Mouse (Mus musculus): ENCODE measurements around the gene Piwil4. TPM values are rescaled to one million over a fixed set of nuclear protein-coding genes. Genes with fewer than 3 reads are reported as not detected.
A peak's percentile ranks its signal among the peaks of the same experiment; 100 is the strongest.

Piwil4 gene
- polyA plus RNA-seq, 1 experiment: 0.36 TPM

DNA sequence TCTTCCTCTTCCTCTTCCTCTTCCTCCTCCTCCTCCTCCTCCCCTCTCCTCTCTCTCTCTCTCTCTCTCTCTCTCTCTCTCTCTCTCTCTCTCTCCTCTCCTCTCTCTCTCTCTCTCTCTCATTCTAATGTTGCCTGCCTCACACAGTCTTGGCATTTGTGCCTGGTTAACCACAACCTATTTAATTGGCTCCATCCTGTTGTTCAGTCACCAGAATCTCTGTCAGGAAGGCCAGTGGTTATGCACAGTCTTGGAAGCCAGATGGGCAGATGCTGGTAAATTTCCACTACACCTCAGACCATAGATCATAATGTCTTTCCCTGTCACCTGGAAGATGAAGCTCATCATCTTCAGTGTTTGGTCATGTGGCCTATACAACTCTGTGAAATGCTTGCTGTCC, 18.7 kb upstream of the Piwil4 start:
- Histone ChIP-seq H3K36me3 (ENCODE audit: control insufficient read depth, insufficient read depth) (no peaks in the 10 kb centered on the region), H3K79me2 (ENCODE audit: control insufficient read depth, insufficient read depth) (no peaks in the 10 kb centered on the region), H3ac (ENCODE audit: control insufficient read depth, insufficient read length) (no peak overlapping the region), H3K4me3 (no peak overlapping the region), H3K27me3 (ENCODE audit: control insufficient read depth, insufficient read depth, insufficient read length) (no peaks in the 10 kb centered on the region), H3K4me2 (ENCODE audit: low read depth) (peak overlapping the region; percentile 46)
- no peak for TF ChIP-seq MYOG (IDR thresholded peaks at IDR 0.05; ENCODE audit: control insufficient read depth in 1 of 3, insufficient read depth in 1 of 3, insufficient read length in 2 of 3, low read depth in 2 of 3)
- no peak for TF ChIP-seq MAX (IDR thresholded peaks at IDR 0.05; ENCODE audit: low read depth)
- TF ChIP-seq POLR2AphosphoS2 (IDR thresholded peaks at IDR 0.05; ENCODE audit: insufficient read length, low read depth): no peak

DNA sequence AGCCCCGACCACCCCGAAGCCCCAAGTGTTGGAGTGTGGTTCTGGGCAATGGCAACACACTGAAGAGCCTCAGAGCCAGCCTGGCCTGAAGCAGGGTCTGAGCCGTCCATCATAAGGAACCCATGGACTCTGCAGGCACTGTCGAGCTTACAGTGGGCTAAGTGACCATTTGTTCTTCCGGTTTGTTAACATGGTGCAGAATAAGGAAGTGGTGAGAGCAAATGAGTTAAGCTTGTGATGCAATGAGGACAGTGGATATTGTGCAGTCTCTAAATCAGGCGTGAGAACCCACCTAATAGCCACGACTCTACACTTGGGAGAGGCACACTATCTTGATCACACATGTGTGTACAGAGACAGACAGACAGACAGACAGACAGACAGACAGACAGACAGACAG, 18.1 kb upstream of the Piwil4 start:
- Histone ChIP-seq H3K4me2 (ENCODE audit: low read depth) (peak overlapping the region; percentile 46), H3ac (ENCODE audit: control insufficient read depth, insufficient read length) (no peak overlapping the region), H3K27me3 (ENCODE audit: control insufficient read depth, insufficient read depth, insufficient read length) (no peaks in the 10 kb centered on the region), H3K4me3 (no peak overlapping the region), H3K79me2 (ENCODE audit: control insufficient read depth, insufficient read depth) (no peaks in the 10 kb centered on the region), H3K36me3 (ENCODE audit: control insufficient read depth, insufficient read depth) (no peaks in the 10 kb centered on the region)
- TF ChIP-seq TCF3 (IDR thresholded peaks at IDR 0.05; ENCODE audit: insufficient read length, low read depth) (no peak), POLR2A (IDR thresholded peaks at IDR 0.05; ENCODE audit: insufficient read length, low read depth) (no peak), SRF (IDR thresholded peaks at IDR 0.05; ENCODE audit: control insufficient read depth, insufficient read length, low read depth) (no peak), MAX (IDR thresholded peaks at IDR 0.05; ENCODE audit: low read depth) (no peak), POLR2AphosphoS2 (IDR thresholded peaks at IDR 0.05; ENCODE audit: insufficient read length, low read depth) (no peak), USF1 (IDR thresholded peaks at IDR 0.05; ENCODE audit: low read depth) (no peak), MYOG (IDR thresholded peaks at IDR 0.05; ENCODE audit: control insufficient read depth in 1 of 3, insufficient read depth in 1 of 3, insufficient read length in 2 of 3, low read depth in 2 of 3) (no peak), TCF12 (IDR thresholded peaks at IDR 0.05; ENCODE audit: insufficient read depth, poor library complexity, severe bottlenecking) (no peak), REST (IDR thresholded peaks at IDR 0.05; ENCODE audit: insufficient read depth, insufficient read length) (no peak), MYOD1 (IDR thresholded peaks at IDR 0.05; ENCODE audit: control insufficient read depth in 1 of 3, insufficient read length in 2 of 3, low read depth in 2 of 3) (no peak), CEBPB (IDR thresholded peaks at IDR 0.05; ENCODE audit: insufficient read depth, poor library complexity, severe bottlenecking) (no peak)

DNA sequence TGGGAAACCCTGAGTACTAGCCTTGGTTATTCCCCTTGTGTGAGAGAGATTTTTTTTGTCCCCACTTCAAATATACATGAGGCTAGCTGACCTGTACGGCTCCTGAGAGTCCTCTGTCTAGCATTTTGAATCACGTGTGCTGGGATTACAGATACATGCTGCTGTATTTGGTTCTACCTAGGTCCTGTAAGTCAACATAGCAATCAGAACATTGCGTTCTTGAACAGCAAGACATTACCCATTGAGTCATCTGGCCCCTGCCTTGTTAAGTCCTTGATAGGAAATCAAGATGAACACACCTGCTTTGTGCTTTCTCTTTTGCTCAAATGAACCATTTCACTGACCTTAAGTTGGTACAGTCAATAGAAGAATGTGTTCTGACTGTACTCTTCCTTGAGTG, 13.9 kb upstream of the Piwil4 start:
- no peaks in the 10 kb centered on the region for H3K36me3 ChIP-seq (ENCODE audit: control insufficient read depth, insufficient read depth)
- TF ChIP-seq MYOD1 (IDR thresholded peaks at IDR 0.05; ENCODE audit: control insufficient read depth in 1 of 3, insufficient read length in 2 of 3, low read depth in 2 of 3): no peak
- TF ChIP-seq POLR2A (IDR thresholded peaks at IDR 0.05; ENCODE audit: insufficient read length, low read depth): no peak
- no peak for TF ChIP-seq POLR2AphosphoS2 (IDR thresholded peaks at IDR 0.05; ENCODE audit: insufficient read length, low read depth)
- TF ChIP-seq USF1 (IDR thresholded peaks at IDR 0.05; ENCODE audit: low read depth): no peak
- TF ChIP-seq SRF (IDR thresholded peaks at IDR 0.05; ENCODE audit: control insufficient read depth, insufficient read length, low read depth): no peak
- TF ChIP-seq CEBPB (IDR thresholded peaks at IDR 0.05; ENCODE audit: insufficient read depth, poor library complexity, severe bottlenecking): no peak
- no peak for TF ChIP-seq MAX (IDR thresholded peaks at IDR 0.05; ENCODE audit: low read depth)
- TF ChIP-seq MYOG (IDR thresholded peaks at IDR 0.05; ENCODE audit: control insufficient read depth in 1 of 3, insufficient read depth in 1 of 3, insufficient read length in 2 of 3, low read depth in 2 of 3): no peak
- TF ChIP-seq E2F4 (IDR thresholded peaks at IDR 0.05; ENCODE audit: insufficient read depth): no peak
- no peak for TF ChIP-seq TCF3 (IDR thresholded peaks at IDR 0.05; ENCODE audit: insufficient read length, low read depth)
- TF ChIP-seq REST (IDR thresholded peaks at IDR 0.05; ENCODE audit: insufficient read depth, insufficient read length): no peak
- TF ChIP-seq TCF12 (IDR thresholded peaks at IDR 0.05; ENCODE audit: insufficient read depth, poor library complexity, severe bottlenecking): no peak
- H3K4me3 ChIP-seq: no peak overlapping the region
- H3K4me2 ChIP-seq (ENCODE audit: low read depth): no peak overlapping the region
- H3K79me2 ChIP-seq (ENCODE audit: control insufficient read depth, insufficient read depth): no peaks in the 10 kb centered on the region
- no peak overlapping the region for H3ac ChIP-seq (ENCODE audit: control insufficient read depth, insufficient read length)
- H3K27me3 ChIP-seq (ENCODE audit: control insufficient read depth, insufficient read depth, insufficient read length): no peaks in the 10 kb centered on the region

DNA sequence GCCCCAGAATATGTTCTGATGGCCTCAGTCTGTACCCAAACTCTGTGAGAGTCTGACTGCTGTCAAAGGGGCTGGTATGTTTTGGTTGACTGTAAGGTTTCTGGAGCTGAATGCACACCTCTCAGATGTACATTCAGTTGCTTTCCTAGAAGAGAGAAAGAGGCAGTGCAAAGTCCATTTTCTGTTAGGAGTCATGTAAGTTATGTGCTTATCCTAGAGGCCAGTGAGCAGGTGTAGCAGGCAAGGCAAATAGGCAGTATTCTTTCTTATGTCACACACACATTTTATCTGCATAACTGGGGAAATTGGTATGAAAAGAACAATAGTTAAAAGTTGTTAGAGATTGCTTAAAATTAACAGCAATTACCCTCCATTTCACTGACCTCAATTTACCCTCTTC, 13.4 kb upstream of the Piwil4 start:
- Histone ChIP-seq H3K36me3 (ENCODE audit: control insufficient read depth, insufficient read depth) (no peaks in the 10 kb centered on the region), H3K4me3 (no peak overlapping the region), H3K4me2 (ENCODE audit: low read depth) (no peak overlapping the region), H3K79me2 (ENCODE audit: control insufficient read depth, insufficient read depth) (no peaks in the 10 kb centered on the region), H3ac (ENCODE audit: control insufficient read depth, insufficient read length) (no peak overlapping the region), H3K27me3 (ENCODE audit: control insufficient read depth, insufficient read depth, insufficient read length) (no peaks in the 10 kb centered on the region)
- TF ChIP-seq POLR2AphosphoS2 (IDR thresholded peaks at IDR 0.05; ENCODE audit: insufficient read length, low read depth): no peak
- TF ChIP-seq MYOG (IDR thresholded peaks at IDR 0.05; ENCODE audit: control insufficient read depth in 1 of 3, insufficient read depth in 1 of 3, insufficient read length in 2 of 3, low read depth in 2 of 3): no peak
- no peak for TF ChIP-seq POLR2A (IDR thresholded peaks at IDR 0.05; ENCODE audit: insufficient read length, low read depth)
- TF ChIP-seq REST (IDR thresholded peaks at IDR 0.05; ENCODE audit: insufficient read depth, insufficient read length): no peak
- no peak for TF ChIP-seq E2F4 (IDR thresholded peaks at IDR 0.05; ENCODE audit: insufficient read depth)
- TF ChIP-seq TCF12 (IDR thresholded peaks at IDR 0.05; ENCODE audit: insufficient read depth, poor library complexity, severe bottlenecking): no peak
- no peak for TF ChIP-seq TCF3 (IDR thresholded peaks at IDR 0.05; ENCODE audit: insufficient read length, low read depth)
- no peak for TF ChIP-seq MYOD1 (IDR thresholded peaks at IDR 0.05; ENCODE audit: control insufficient read depth in 1 of 3, insufficient read length in 2 of 3, low read depth in 2 of 3)
- TF ChIP-seq USF1 (IDR thresholded peaks at IDR 0.05; ENCODE audit: low read depth): no peak
- no peak for TF ChIP-seq SRF (IDR thresholded peaks at IDR 0.05; ENCODE audit: control insufficient read depth, insufficient read length, low read depth)

DNA sequence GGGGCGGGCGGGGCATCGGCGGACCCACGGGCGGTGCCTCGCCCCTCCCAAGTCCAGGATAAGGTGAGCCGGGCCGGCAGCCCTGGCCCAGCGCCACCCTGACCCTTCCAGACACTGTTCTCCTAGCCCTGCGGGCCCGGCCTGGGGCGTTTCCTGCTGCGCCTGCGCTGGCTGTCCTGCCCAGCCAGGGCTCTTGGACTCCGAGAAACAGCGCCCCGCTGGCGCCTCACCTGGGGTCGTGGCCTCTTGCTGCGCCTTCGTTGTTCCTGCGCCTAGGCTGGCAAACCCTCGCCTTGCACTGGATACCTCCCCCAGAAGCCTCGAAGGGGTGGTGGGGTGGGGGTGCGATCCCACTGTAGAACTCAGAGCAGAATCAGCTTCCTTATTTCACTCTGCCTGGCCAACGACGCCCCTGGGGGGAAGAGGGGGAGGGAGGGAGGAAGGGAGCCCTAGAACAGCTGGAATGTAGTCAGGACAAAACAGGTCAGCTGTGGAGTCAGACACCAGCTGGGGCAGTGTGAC, 11.5 kb upstream of the Piwil4 start, which contains the start of gene Fut4:
Gene Fut4 (minus strand): TSS at position 393 of the 522 bp plus-strand sequence.
- no peak within 1 kb of the TSS for H3K4me3 ChIP-seq
- H3K36me3 ChIP-seq (ENCODE audit: control insufficient read depth, insufficient read depth): no peaks in the 10 kb centered on the region
- H3K79me2 ChIP-seq (ENCODE audit: control insufficient read depth, insufficient read depth): no peaks in the 10 kb centered on the region
- TF ChIP-seq CEBPB (IDR thresholded peaks at IDR 0.05; ENCODE audit: insufficient read depth, poor library complexity, severe bottlenecking) (no peak), MYOD1 (IDR thresholded peaks at IDR 0.05; ENCODE audit: control insufficient read depth in 1 of 3, insufficient read length in 2 of 3, low read depth in 2 of 3) (peak in 1 of 3 experiments; percentile 37)
- no peaks in the 10 kb centered on the region for H3K27me3 ChIP-seq (ENCODE audit: control insufficient read depth, insufficient read depth, insufficient read length)
- H3ac ChIP-seq (ENCODE audit: control insufficient read depth, insufficient read length): peak within 1 kb of the TSS; percentile 20
- peak within 1 kb of the TSS; percentile 51 for H3K4me2 ChIP-seq (ENCODE audit: low read depth)
